Mouse (Mus musculus): ENCODE measurements around the gene Pim1. TPM values are rescaled to one million over a fixed set of nuclear protein-coding genes. Genes with fewer than 3 reads are reported as not detected.

Gene Pim1
- total and polyA plus RNA-seq, 3 experiments, result 75.8 to 178 (median 133) TPM

- TF ChIP-seq MEF2A (IDR thresholded peaks at IDR 0.05; ENCODE audit: borderline replicate concordance, low read depth, low read length) (peak; percentile 32; the same call in 1 of the 2 replicates), HCFC1 (IDR thresholded peaks at IDR 0.05; ENCODE audit: low read depth, low read length) (no peak; the same call in 1 of the 2 replicates), ZC3H11A (IDR thresholded peaks at IDR 0.05; ENCODE audit: low read depth, low read length) (no peak), EP300 (IDR thresholded peaks at IDR 0.05; ENCODE audit: low read length) (no peak), ZNF384 (IDR thresholded peaks at IDR 0.05; ENCODE audit: low read depth, low read length) (peak; percentile 97), BHLHE40 (IDR thresholded peaks at IDR 0.05; ENCODE audit: low read depth, low read length) (peak; percentile 90), PAX5 (IDR thresholded peaks at IDR 0.05; ENCODE audit: low read length) (no peak), CHD1 (IDR thresholded peaks at IDR 0.05; ENCODE audit: low read depth, low read length) (peak; percentile 86), JUN (IDR thresholded peaks at IDR 0.05; ENCODE audit: insufficient read depth, low read depth, low read length) (no peak), UBTF (IDR thresholded peaks at IDR 0.05; ENCODE audit: low read depth, low read length) (0 out of 2 replicates have a peak, but pooled peaks have one; percentile 23), TCF12 (IDR thresholded peaks at IDR 0.05; ENCODE audit: low read depth, low read length) (peak; percentile 53; the same call in 1 of the 2 replicates), MXI1 (IDR thresholded peaks at IDR 0.05; ENCODE audit: low read depth, low read length) (peak; percentile 98), GABPA (IDR thresholded peaks at IDR 0.05; ENCODE audit: insufficient replicate concordance, low read depth, low read length) (no peak), SMC3 (IDR thresholded peaks at IDR 0.05; ENCODE audit: low read depth, low read length) (peak; percentile 70)
Measured at GRCm38 (mm10) chr17:29492269-29493191, 2.0 kb downstream of the Pim1 start (continued).

GRCm38 (mm10) chr17:29493461-29493980 is 3.0 kb downstream of the Pim1 start:
- H3K9me3 ChIP-seq (replicated peaks; ENCODE audit: low read length), result no peaks in the 10 kb centered on the region
- H3K4me3 ChIP-seq (replicated peaks in 1 of 3; ENCODE audit: low read depth in 2 of 3, low read length in 2 of 3, poor library complexity in 1 of 3), result peak overlapping the region; percentile 71 to 93 (median 85)
- H3K27ac ChIP-seq (ENCODE audit: insufficient read depth, low read depth), result peak overlapping the region; percentile 96
- TF ChIP-seq SMC3 (IDR thresholded peaks at IDR 0.05; ENCODE audit: low read depth, low read length), result peak; percentile 4; the same call in 1 of the 2 replicates
- TF ChIP-seq CHD2 (IDR thresholded peaks at IDR 0.05; ENCODE audit: low read length), result peak; percentile 44; the same call in 1 of the 2 replicates
- 0 out of 2 replicates have a peak, but pooled peaks have one; percentile 51 for TF ChIP-seq KAT2A (IDR thresholded peaks at IDR 0.05; ENCODE audit: insufficient replicate concordance, low read length)
- TF ChIP-seq JUN (IDR thresholded peaks at IDR 0.05; ENCODE audit: insufficient read depth, low read depth, low read length), result no peak
- H3K79me2 ChIP-seq (replicated peaks; ENCODE audit: control insufficient read depth, extremely low read depth, insufficient read depth, poor library complexity, severe bottlenecking), result peaks cover 47% of the 10 kb centered on the region
- peaks cover 11 to 28% of the 10 kb centered on the region in 2 experiments for H3K4me1 ChIP-seq (ENCODE audit: control insufficient read depth in 1 of 2, insufficient read depth in 2 of 2)
- peak overlapping the region; percentile 84 for H3K4me2 ChIP-seq (ENCODE audit: insufficient read depth, low read depth, poor library complexity, severe bottlenecking)
- dilution Hi-C loops (cut with MboI; ENCODE audit: extremely low pct_ligation_motif_present, extremely low pct_unique_long_range_greater_than_20kb, low sequenced_read_pairs) (no loop called here), in situ Hi-C loops (cut with MboI; ENCODE audit: low pct_ligation_motif_present, low pct_unique_long_range_greater_than_20kb, low sequenced_read_pairs) (loop anchor here (5.0 kb wide), 1 partner anchor 96 kb away; no protein-coding TSS in a partner anchor)
- DNase-seq (ENCODE audit: extremely low read depth), result no peak
- no peaks in the 10 kb centered on the region for H3K27me3 ChIP-seq (replicated peaks)
- peaks cover 17 to 47% of the 10 kb centered on the region in 2 experiments for H3K36me3 ChIP-seq (replicated peaks in 1 of 2; ENCODE audit: control insufficient read depth in 1 of 2, insufficient read depth in 1 of 2, low read length in 1 of 2)
- H3K9ac ChIP-seq (ENCODE audit: insufficient read depth, low read depth), result peak overlapping the region; percentile 96

Measured in CH12.LX (cell line).